Mouse (Mus musculus): ENCODE measurements around the gene Gpr107.

GRCm38 (mm10) chr2:31115091-31115942 lies 36.8 kb upstream of the Gpr107 start:
- no peak for TF ChIP-seq CTCF (IDR thresholded peaks at IDR 0.05; ENCODE audit: extremely low read depth, insufficient read depth, low read length)
- TF ChIP-seq POLR2A (IDR thresholded peaks at IDR 0.05; ENCODE audit: extremely low read depth, insufficient read depth, low read length), result no peak

Data from cortical plate, adult 2 months (tissue).